Mouse (Mus musculus): Measurements from ENCODE around the gene Syngap1. TPM values are rescaled to one million over a fixed set of nuclear protein-coding genes. Genes with fewer than 3 reads are reported as not detected.
A peak's percentile ranks its signal among the peaks of the same experiment; 100 is the strongest.

Gene Syngap1
- total RNA-seq, 1 experiment from 2014 or later: 14.7 TPM

GRCm38 (mm10) chr17:26979426-26979825 lies 38.4 kb downstream of the Syngap1 start:
- ATAC-seq (replicated peaks; ENCODE audit: low read depth, poor library complexity, severe bottlenecking): peak; percentile 43; the same call in 1 of the 2 replicates

GRCm38 (mm10) chr17:26981050-26981449 lies 40.0 kb downstream of the Syngap1 start:
- ATAC-seq (replicated peaks; ENCODE audit: low read depth, poor library complexity, severe bottlenecking): peak; percentile 66

GRCm38 (mm10) chr17:26983382-26983781 lies 42.3 kb downstream of the Syngap1 start:
- no peak for ATAC-seq (replicated peaks; ENCODE audit: low read depth, poor library complexity, severe bottlenecking)

- ATAC-seq (replicated peaks; ENCODE audit: low read depth, poor library complexity, severe bottlenecking): no peak
These were observed 44.6 kb downstream of the Syngap1 start for GRCm38 (mm10) chr17:26985503-26986179.

DNA sequence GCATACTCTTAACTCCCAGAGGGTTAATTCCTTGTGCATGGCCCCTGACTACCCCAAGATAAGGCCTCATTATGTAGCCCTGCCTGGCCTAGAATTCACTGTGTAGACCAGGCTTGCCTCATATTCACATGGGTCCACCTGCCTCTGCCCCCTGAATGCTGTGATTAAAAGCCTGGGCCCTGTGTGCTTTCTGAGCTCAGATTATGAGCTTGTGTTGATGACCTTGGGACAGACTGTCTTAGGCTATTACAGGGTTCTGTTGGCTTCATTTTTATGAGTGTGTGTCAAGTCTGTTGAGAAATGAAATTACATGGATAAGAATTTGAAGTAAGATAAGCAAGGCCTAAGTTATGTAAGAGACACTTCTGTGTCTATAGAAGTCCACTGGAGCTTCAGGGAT lies 49.5 kb downstream of the Syngap1 start:
- no peak for ATAC-seq (replicated peaks; ENCODE audit: low read depth, poor library complexity, severe bottlenecking)

DNA sequence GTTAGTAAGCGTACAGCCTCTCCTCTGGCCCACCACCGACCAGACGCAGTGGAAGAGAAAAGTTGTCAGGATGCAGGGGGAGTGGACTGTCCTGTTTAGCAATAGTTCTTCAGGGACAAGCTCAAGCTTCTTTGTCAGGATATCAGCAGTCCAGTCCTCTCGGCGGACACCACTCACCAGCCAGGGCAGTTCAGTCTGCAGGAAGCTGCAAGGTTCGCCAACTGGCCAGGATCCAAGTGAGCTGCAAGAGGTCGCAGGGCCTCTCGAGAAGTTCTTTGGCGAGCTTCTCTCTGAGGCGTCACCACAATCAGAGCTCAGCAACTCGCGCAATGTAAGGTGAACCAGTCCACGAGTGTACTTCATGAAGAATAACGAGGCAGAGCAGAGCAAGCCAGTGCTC lies 53.4 kb downstream of the Syngap1 start:
- ATAC-seq (replicated peaks; ENCODE audit: low read depth, poor library complexity, severe bottlenecking): no peak

DNA sequence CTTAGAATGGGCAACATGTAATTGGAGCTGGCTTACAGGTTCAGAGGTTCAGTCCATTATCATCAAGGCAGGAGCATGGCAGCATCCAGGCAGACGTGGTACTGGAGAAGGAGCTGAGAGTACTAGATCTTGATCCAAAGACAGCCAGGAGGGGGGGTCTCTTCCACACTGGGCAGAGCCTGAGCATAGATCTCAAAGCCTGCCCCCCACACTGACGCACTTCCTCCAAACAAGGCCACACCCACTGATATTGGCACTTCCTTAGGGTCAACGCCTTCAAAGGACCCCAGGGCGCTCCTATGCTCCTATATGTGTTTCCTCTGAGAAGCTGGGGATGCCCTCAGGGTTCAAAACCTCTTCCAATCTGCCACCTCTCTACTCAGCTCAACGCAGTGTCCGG lies 54.0 kb downstream of the Syngap1 start:
- no peak for ATAC-seq (replicated peaks; ENCODE audit: low read depth, poor library complexity, severe bottlenecking)

- peak; percentile 62; the same call in 1 of the 2 replicates for ATAC-seq (replicated peaks; ENCODE audit: low read depth, poor library complexity, severe bottlenecking)
These were observed 54.5 kb downstream of the Syngap1 start for GRCm38 (mm10) chr17:26995562-26995961.

DNA sequence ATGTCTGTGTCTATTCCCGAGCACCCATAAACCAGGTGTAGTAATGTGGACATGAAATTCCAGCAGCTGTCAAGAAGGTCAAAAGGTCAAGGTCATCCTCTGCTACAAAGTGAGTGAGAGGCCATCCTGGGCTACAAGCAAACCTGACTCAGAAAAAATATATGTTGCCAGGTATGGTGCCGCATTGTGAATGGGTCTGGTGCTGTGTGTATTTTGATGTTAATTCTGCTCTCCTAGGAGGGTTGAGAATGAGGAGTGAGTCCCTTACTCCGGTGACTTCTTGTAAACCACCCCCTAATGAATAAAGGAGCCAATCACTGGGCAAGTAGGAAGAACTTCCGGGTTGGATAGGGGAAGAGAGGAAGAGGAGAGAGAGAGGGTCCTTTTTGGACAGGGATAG lies 56.6 kb downstream of the Syngap1 start:
- no peak for ATAC-seq (replicated peaks; ENCODE audit: low read depth, poor library complexity, severe bottlenecking)

- ATAC-seq (replicated peaks; ENCODE audit: low read depth, poor library complexity, severe bottlenecking): no peak
These were observed 57.2 kb downstream of the Syngap1 start for GRCm38 (mm10) chr17:26998283-26998682.

DNA sequence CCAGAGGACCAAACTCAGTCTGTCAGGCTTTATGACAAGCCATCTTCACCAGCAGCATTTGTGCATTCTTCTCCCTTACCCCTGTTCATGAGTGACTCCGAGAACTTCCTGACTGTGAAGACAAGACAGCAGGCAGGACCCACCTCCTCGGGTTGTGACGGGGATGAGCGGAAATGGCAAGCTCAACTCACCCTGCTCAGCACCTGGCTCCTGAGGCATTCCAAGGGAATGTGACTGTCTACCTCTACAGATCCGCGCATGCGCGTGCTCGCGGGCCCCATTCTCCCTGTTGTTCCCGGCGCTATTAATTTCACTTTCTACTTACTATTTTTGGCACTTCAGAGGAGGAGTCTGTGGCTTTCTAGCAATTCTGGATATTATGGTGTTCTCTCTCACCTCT lies 58.9 kb downstream of the Syngap1 start:
- ATAC-seq (replicated peaks; ENCODE audit: low read depth, poor library complexity, severe bottlenecking): 0 out of 2 replicates have a peak, but pooled peaks have one; percentile 33

DNA sequence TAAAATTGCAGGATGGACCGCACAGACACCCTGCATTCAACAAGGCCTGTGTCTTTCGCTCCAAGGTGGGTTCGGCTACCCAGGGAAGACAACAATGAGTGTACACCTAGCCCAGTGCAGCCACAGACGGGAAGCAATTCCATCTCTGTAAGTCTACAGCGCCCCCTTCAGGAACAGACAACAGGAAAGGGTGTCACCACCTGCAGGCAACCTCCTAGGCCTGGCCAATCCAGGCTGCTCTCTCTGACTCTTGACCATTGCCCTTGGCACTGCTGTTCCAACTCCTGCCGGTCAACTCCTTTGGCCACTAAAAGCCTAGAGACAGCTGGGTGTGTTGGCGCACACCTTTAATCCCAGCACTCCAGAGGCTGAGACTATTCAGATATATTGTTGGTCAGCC lies 60.1 kb downstream of the Syngap1 start:
- ATAC-seq (replicated peaks; ENCODE audit: low read depth, poor library complexity, severe bottlenecking): peak; percentile 43

DNA sequence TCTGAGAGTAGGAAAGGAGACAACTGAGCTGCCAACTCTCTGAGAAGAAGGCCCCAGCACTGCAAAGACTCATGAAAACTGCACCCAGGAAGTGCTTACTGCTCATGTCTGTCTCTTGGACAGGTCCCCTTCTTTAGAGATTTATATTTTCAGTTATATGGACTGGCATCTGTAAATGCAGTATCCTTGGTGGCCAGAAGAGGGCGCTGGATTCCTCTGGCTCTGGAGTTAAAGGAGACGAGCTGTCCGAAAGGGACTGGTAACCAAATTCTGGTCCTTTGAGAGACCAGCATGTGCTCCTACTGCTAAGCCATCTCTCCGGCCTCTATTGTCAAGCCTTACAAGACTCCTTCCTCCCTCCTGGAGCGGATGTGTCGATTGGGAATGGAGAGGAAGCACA lies 60.8 kb downstream of the Syngap1 start:
- peak; percentile 30; the same call in 1 of the 2 replicates for ATAC-seq (replicated peaks; ENCODE audit: low read depth, poor library complexity, severe bottlenecking)

- no peak for ATAC-seq (replicated peaks; ENCODE audit: low read depth, poor library complexity, severe bottlenecking)
These were observed 63.4 kb downstream of the Syngap1 start for GRCm38 (mm10) chr17:27004431-27004830.

DNA sequence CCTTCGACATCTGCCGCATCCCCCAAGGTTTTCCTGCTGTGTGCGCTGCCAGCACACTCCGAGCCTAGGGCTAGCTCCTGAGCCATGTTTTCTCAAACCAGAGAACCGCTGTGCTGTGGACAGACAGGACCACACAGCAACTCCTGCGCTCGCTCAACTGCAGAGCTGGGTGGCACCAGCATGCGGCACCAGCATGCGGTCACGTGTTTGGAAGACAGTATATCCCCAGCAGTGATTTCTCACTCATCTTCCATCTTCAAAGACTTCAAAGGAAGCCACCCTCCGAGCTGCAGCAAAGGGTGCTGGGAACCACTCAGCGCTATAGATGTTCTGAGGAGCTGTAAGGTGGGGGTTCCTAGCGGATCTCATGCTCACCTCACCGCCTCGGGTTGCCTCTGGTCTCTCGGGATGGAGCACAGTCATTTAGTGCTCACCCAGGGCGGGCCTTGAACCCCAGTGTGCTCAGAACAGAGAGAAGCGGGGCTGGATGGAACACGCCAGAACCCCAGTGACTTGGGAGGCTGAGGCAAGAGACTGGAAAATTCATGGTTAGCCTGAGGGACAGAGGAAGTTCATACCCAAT lies 63.9 kb downstream of the Syngap1 start:
- ATAC-seq (replicated peaks; ENCODE audit: low read depth, poor library complexity, severe bottlenecking): no peak

GRCm38 (mm10) chr17:27005644-27006043 lies 64.6 kb downstream of the Syngap1 start:
- peak; percentile 63; the same call in 1 of the 2 replicates for ATAC-seq (replicated peaks; ENCODE audit: low read depth, poor library complexity, severe bottlenecking)

- no peak for ATAC-seq (replicated peaks; ENCODE audit: low read depth, poor library complexity, severe bottlenecking)
These were observed 67.2 kb downstream of the Syngap1 start for GRCm38 (mm10) chr17:27008277-27008676.

DNA sequence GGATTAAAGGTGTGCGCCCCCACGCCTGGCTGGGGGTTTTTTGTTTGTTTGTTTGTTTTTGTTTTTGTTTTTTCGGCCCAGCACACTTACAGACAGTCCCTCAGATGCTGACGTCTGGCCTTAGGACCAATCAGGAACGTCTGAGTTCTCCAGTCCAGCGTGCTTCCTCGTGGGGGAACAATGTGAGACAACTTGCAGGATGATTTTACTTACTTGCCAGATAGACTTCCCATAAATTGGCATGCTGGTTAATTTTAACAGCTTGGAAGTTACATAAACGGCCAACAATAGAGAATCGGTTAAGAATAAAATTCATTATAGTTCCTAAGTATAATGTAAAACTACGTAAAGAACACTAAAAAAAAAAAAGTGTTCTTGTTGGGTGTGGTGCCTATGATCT lies 70.1 kb downstream of the Syngap1 start:
- ATAC-seq (replicated peaks; ENCODE audit: low read depth, poor library complexity, severe bottlenecking): no peak

GRCm38 (mm10) chr17:27011998-27012672 lies 71.1 kb downstream of the Syngap1 start:
- peak; percentile 90 for ATAC-seq (replicated peaks; ENCODE audit: low read depth, poor library complexity, severe bottlenecking)

GRCm38 (mm10) chr17:27012909-27013308 lies 71.9 kb downstream of the Syngap1 start:
- ATAC-seq (replicated peaks; ENCODE audit: low read depth, poor library complexity, severe bottlenecking): no peak
